Mouse (Mus musculus) midbrain, postnatal 0 days (tissue): ENCODE measurements around the gene Thg1l. TPM values are rescaled to one million over a fixed set of nuclear protein-coding genes. Genes with fewer than 3 reads are reported as not detected.

Experiments used
- ATAC-seq: fragments of 200-750 bp; cut with Nextera tagmentation; 2 replicates; pipeline ENCODE4 v1.8.0; 2017; ENCODE audit warnings: moderate number of reproducible peaks, mild to moderate bottlenecking, moderate TSS enrichment, moderate library complexity; ENCODE audit not compliant: low FRiP score
- DNase-seq: peaks from one replicate; pipeline ENCODE4 v3.0.0-alpha.2; 2015; ENCODE audit warnings: low spot score
- H3K27ac ChIP-seq: fragments of 300-500 bp; sonication (generic); 2 replicates; pipeline ENCODE4 v1.5.1; 2014; ENCODE audit warnings: low read depth, mild to moderate bottlenecking, low read length, mixed read lengths
- H3K27me3 ChIP-seq: fragments of 300-500 bp; sonication (generic); 2 replicates; pipeline ENCODE4 v1.6.1; 2014; ENCODE audit warnings: low read length, control low read depth, mixed read lengths; ENCODE audit not compliant: insufficient read depth
- H3K36me3 ChIP-seq: fragments of 300-500 bp; sonication (generic); 2 replicates; pipeline ENCODE4 v1.6.1; 2014; ENCODE audit warnings: low read length, control low read depth, mixed read lengths; ENCODE audit not compliant: insufficient read depth
- H3K4me1 ChIP-seq: fragments of 300-500 bp; sonication (generic); 2 replicates; pipeline ENCODE4 v1.6.1; 2014; ENCODE audit warnings: mild to moderate bottlenecking, control low read depth, antibody characterized with exemption, low read length, mixed read lengths; ENCODE audit not compliant: insufficient read depth
- H3K4me2 ChIP-seq: fragments of 300-500 bp; sonication (generic); 2 replicates; pipeline ENCODE4 v1.6.1; 2014; ENCODE audit warnings: low read depth, mild to moderate bottlenecking, low read length, mixed read lengths; ENCODE audit not compliant: poor library complexity, severe bottlenecking
- H3K4me3 ChIP-seq: fragments of 300-500 bp; sonication (generic); 2 replicates; pipeline ENCODE4 v1.5.1; 2014; ENCODE audit warnings: low read depth, mild to moderate bottlenecking, low read length, moderate library complexity
- H3K9ac ChIP-seq: fragments of 300-500 bp; sonication (generic); replicated peaks from 2 replicates; pipeline ENCODE4 v1.6.1; 2014; ENCODE audit warnings: mild to moderate bottlenecking, low read length, moderate library complexity, mixed read lengths; ENCODE audit not compliant: poor library complexity, severe bottlenecking
- H3K9me3 ChIP-seq: fragments of 300-500 bp; sonication (generic); 2 replicates; pipeline ENCODE4 v1.6.1; 2016; ENCODE audit warnings: low read length, control low read depth
- CTCF ChIP-seq: IDR thresholded peaks from 2 replicates; pipeline ENCODE4 v1.5.1; 2016; ENCODE audit warnings: antibody characterized with exemption, mild to moderate bottlenecking
- WGBS: fragments of 180-500 bp; shearing (Covaris S2); extraction: QIAGEN DNeasy Blood & Tissue Kit; methylation state at CpG from one replicate; pipeline ENCODE4 v1.1.7; 2014; 5-methylcytosine and 5-hydroxymethylcytosine counted together
- polyA plus RNA-seq: library from polyadenylated mRNA; unstranded; fragments of >200 nt; fragmentation: Nextera tagmentation; extraction: Ambion mirVana; gene quantifications from 2 replicates; pipeline ENCODE4 v1.2.1, GENCODE M21; 2015
- total RNA-seq: library from RNA; depleted of rRNA; stranded (reverse); fragments of >200 nt; gene quantifications from 2 replicates; pipeline ENCODE4 v1.2.3, GENCODE M21; 2014

Gene Thg1l
- total and polyA plus RNA-seq, 2 experiments from 2014 or later: 8.8 to 11.1 TPM

GRCm38 (mm10) chr11:45921480-45921898 is 33.8 kb downstream of the Thg1l start:
- no peaks in the 10 kb centered on the region for H3K27me3 ChIP-seq
- H3K27ac ChIP-seq: peak overlapping the region; percentile 70
- no peak for ATAC-seq
- no peaks in the 10 kb centered on the region for H3K9me3 ChIP-seq
- TF ChIP-seq CTCF: no peak
- peak overlapping the region; percentile 2; the same call in 1 of the 2 replicates for H3K4me2 ChIP-seq
- no peak overlapping the region for H3K9ac ChIP-seq
- 0 out of 2 replicates have a peak, but pooled peaks cover 4% of the 10 kb centered on the region for H3K4me1 ChIP-seq
- DNase-seq: no peak
- no peak overlapping the region for H3K4me3 ChIP-seq
- 6% methylated on average over 10 of the region's 10 CpGs for WGBS
- no peaks in the 10 kb centered on the region for H3K36me3 ChIP-seq

GRCm38 (mm10) chr11:45921026-45921425 is 34.3 kb downstream of the Thg1l start:
- Histone ChIP-seq H3K4me3 (no peak overlapping the region), H3K36me3 (no peaks in the 10 kb centered on the region), H3K9ac (no peak overlapping the region), H3K27me3 (no peaks in the 10 kb centered on the region), H3K4me2 (no peak overlapping the region), H3K4me1 (0 out of 2 replicates have a peak, but pooled peaks cover 4% of the 10 kb centered on the region), H3K9me3 (no peaks in the 10 kb centered on the region), H3K27ac (no peak overlapping the region)
- TF ChIP-seq CTCF: no peak
- WGBS: 39% methylated on average over 8 of the region's 8 CpGs
- DNase-seq (no peak), ATAC-seq (no peak)

GRCm38 (mm10) chr11:45918836-45919235 is 36.5 kb downstream of the Thg1l start:
- no peaks in the 10 kb centered on the region for H3K36me3 ChIP-seq
- no peaks in the 10 kb centered on the region for H3K27me3 ChIP-seq
- no peak for TF ChIP-seq CTCF
- H3K9me3 ChIP-seq: no peaks in the 10 kb centered on the region
- H3K4me3 ChIP-seq: no peak overlapping the region
- ATAC-seq (no peak), DNase-seq (no peak)
- H3K9ac ChIP-seq: no peak overlapping the region
- no peak overlapping the region for H3K27ac ChIP-seq
- WGBS: 75% methylated on average over 4 of the region's 4 CpGs
- 0 out of 2 replicates have a peak, but pooled peaks cover 4% of the 10 kb centered on the region for H3K4me1 ChIP-seq
- H3K4me2 ChIP-seq: no peak overlapping the region

GRCm38 (mm10) chr11:45918018-45918417 is 37.3 kb downstream of the Thg1l start:
- no peak for ATAC-seq
- no peak for TF ChIP-seq CTCF
- Histone ChIP-seq H3K4me1 (0 out of 2 replicates have a peak, but pooled peaks cover 4% of the 10 kb centered on the region), H3K9ac (no peak overlapping the region), H3K4me3 (no peak overlapping the region), H3K27ac (no peak overlapping the region), H3K36me3 (no peaks in the 10 kb centered on the region), H3K27me3 (no peaks in the 10 kb centered on the region), H3K9me3 (no peaks in the 10 kb centered on the region), H3K4me2 (no peak overlapping the region)
- DNase-seq: no peak
- WGBS: 98% methylated on average over 6 of the region's 6 CpGs

- no peaks in the 10 kb centered on the region for H3K27me3 ChIP-seq
- no peak for TF ChIP-seq CTCF
- 94% methylated on average over 10 of the region's 10 CpGs for WGBS
- H3K27ac ChIP-seq: no peak overlapping the region
- H3K4me1 ChIP-seq: no peaks in the 10 kb centered on the region
- no peak for ATAC-seq
- no peak for DNase-seq
- H3K9me3 ChIP-seq: no peaks in the 10 kb centered on the region
- no peak overlapping the region for H3K9ac ChIP-seq
- H3K36me3 ChIP-seq: no peaks in the 10 kb centered on the region; the same call in none of the 2 replicates
- no peak overlapping the region for H3K4me3 ChIP-seq
- no peak overlapping the region for H3K4me2 ChIP-seq
Observed at GRCm38 (mm10) chr11:45916196-45916595, 39.1 kb downstream of the Thg1l start.

GRCm38 (mm10) chr11:45910701-45911100 is 44.6 kb downstream of the Thg1l start:
- Histone ChIP-seq H3K27ac (no peak overlapping the region), H3K4me3 (no peak overlapping the region), H3K27me3 (no peaks in the 10 kb centered on the region), H3K9ac (no peak overlapping the region), H3K9me3 (no peaks in the 10 kb centered on the region), H3K4me2 (no peak overlapping the region), H3K36me3 (peaks cover 31% of the 10 kb centered on the region), H3K4me1 (no peaks in the 10 kb centered on the region)
- 76% methylated on average over 5 of the region's 5 CpGs for WGBS
- DNase-seq (no peak), ATAC-seq (no peak)
- no peak for TF ChIP-seq CTCF
